Mouse (Mus musculus): ENCODE measurements around the gene Efhb. TPM values are rescaled to one million over a fixed set of nuclear protein-coding genes. Genes with fewer than 3 reads are reported as not detected.

Gene Efhb
- total RNA-seq, 2 experiments from 2014 or later, result 0.11 TPM

DNA sequence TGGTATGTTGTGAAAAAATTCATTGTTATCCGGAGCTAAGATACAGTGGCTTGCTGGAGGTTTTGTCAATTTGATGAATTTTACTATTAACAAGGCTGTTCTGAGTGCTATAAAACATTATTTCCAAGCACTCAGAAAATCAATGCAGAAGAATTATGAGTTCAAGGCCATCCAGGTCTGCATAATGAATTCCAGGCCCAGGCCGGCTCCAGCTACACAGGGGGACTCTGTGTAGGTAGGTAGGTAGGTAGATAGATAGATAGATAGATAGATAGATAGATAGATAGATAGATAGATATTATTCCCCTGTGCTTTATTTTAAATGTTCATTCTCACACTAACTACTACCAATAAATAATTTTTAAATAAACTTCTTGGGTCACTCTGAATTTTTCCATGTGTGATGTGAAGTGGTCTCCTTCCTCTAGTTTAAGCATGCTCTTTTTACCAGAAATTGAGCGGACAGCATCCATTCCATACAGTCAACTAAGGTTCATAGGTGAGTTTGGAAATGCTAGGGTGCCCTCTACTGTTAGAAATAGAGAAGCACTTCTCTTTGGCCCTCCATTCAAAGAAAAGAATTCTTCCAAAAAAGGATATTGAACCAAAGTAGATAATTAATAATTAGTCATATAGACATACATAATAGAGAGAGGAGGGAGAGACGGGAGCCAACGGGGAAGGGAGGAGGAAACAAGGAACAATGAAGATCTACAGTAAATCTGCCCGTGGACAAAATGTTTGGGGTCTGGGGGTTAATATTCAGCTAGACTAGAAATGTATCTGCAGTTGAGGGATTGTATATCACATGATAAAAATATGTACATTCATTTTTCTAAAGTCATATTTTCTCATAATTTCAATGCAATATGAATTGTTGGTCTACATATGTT, 75.3 kb downstream of the Efhb start:
- intact Hi-C loops (cut with DNase I), result loop anchor here (2.0 kb wide), 1 partner anchor 827 kb away; no protein-coding TSS in a partner anchor
- DNase-seq, result no peak

DNA sequence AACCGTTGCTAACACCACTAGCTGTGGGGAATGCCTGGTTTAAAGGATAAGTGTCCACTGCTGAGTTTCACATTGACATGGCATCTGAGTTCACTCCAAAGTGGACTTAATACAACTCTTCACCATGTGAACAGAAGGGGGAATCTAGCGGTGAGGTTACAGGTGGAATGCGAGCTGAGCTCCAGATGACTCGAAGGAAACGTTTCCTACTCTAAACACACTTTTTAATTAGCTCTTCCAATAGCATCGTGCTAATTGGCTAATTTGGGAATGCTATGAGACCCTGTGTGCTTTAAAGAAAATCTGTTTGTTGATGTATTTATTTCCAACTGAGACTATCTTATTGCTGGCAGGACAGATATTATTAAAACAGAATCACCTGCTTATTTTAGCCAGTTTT, 76.3 kb downstream of the Efhb start:
- DNase-seq, result no peak
- intact Hi-C loops (cut with DNase I), result no loop called here

GRCm38 (mm10) chr17:53364111-53364510, 99.0 kb downstream of the Efhb start:
- intact Hi-C loops (cut with DNase I), result no loop called here
- DNase-seq, result no peak

Other genes starting within 250 kb of the Efhb start
- gene Rab5a, start 15.9 kb upstream of the Efhb start, total RNA-seq (2021), result 10 to 100 TPM; 56.2 to 56.9 TPM
- gene Pp2d1, start 76.1 kb upstream of the Efhb start, total RNA-seq (2021), result not detected
- 10 to 100 TPM; 83.7 to 93.5 TPM for gene Kat2b, start 103.5 kb upstream of the Efhb start, total RNA-seq (2021)
- under 1 TPM; 0.22 TPM for gene Sgo1, start 226.0 kb upstream of the Efhb start, total RNA-seq (2021)